Mouse (Mus musculus) MEL (cell line): ENCODE data around the gene Scn7a. TPM values are rescaled to one million over a fixed set of nuclear protein-coding genes. Genes with fewer than 3 reads are reported as not detected.
A peak's percentile ranks its signal among the peaks of the same experiment; 100 is the strongest.

Experiments
- DNase-seq: peaks from one replicate; pipeline ENCODE4 v3.0.0; 2011; ENCODE audit warnings: low read depth, low spot score
- H3K27ac ChIP-seq: 2 replicates; pipeline ENCODE4 v1.5.1; 2012; ENCODE audit warnings: low read depth, mild to moderate bottlenecking, control low read depth, low read length, moderate library complexity; ENCODE audit not compliant: control insufficient read depth
- H3K27me3 ChIP-seq, 2 experiments: fragments of 150-350 bp in 1 of 2; sonication (generic) in 1 of 2; 2 replicates each; pipeline ENCODE4 v1.6.1; 2012; ENCODE audit warnings: low read length in 2 of 2, mild to moderate bottlenecking in 2 of 2, improper control_type of control experiment in 1 of 2, moderate library complexity in 1 of 2; ENCODE audit not compliant: insufficient read depth in 2 of 2, control insufficient read depth in 1 of 2
- H3K36me3 ChIP-seq, 2 experiments: 2 replicates each; pipeline ENCODE4 v1.6.1; 2012 to 2014; ENCODE audit warnings: low read length in 2 of 2, improper control_type of control experiment in 1 of 2, inconsistent platforms in 1 of 2, mild to moderate bottlenecking in 1 of 2; ENCODE audit not compliant: insufficient read depth in 2 of 2, control insufficient read depth in 1 of 2
- H3K4me1 ChIP-seq, 2 experiments: fragments of 150-350 bp in 1 of 2; sonication (generic) in 1 of 2; 2 replicates each; pipeline ENCODE4 v1.6.1; 2012; ENCODE audit warnings: low read length in 2 of 2, improper control_type of control experiment in 1 of 2, mild to moderate bottlenecking in 1 of 2; ENCODE audit not compliant: insufficient read depth in 2 of 2, control insufficient read depth in 1 of 2
- H3K4me3 ChIP-seq, 2 experiments: fragments of 150-350 bp in 1 of 2; sonication (generic) in 1 of 2; 2 replicates each; pipeline ENCODE4 v1.5.1; 2012; ENCODE audit warnings: low read depth in 2 of 2, low read length in 2 of 2, mild to moderate bottlenecking in 2 of 2, moderate library complexity in 2 of 2, control low read depth in 1 of 2, improper control_type of control experiment in 1 of 2; ENCODE audit not compliant: control insufficient read depth in 1 of 2, insufficient read depth in 1 of 2
- H3K79me2 ChIP-seq: 2 replicates; pipeline ENCODE4 v1.6.1; 2012; ENCODE audit warnings: mild to moderate bottlenecking, low read length, moderate library complexity; ENCODE audit not compliant: control insufficient read depth, poor library complexity, insufficient read depth
- H3K9ac ChIP-seq: 2 replicates; pipeline ENCODE4 v1.6.1; 2012; ENCODE audit warnings: low read depth, mild to moderate bottlenecking, control low read depth, low read length, moderate library complexity; ENCODE audit not compliant: control insufficient read depth, poor library complexity, severe bottlenecking
- H3K9me3 ChIP-seq: fragments of 150-350 bp; sonication (generic); replicated peaks from 2 replicates; pipeline ENCODE4 v1.6.1; 2012; ENCODE audit warnings: mild to moderate bottlenecking, low read length, improper control_type of control experiment, moderate library complexity; ENCODE audit not compliant: insufficient read depth
- BHLHE40 ChIP-seq: IDR thresholded peaks from 2 replicates; pipeline ENCODE4 v1.6.1; 2012; ENCODE audit warnings: low read depth, mild to moderate bottlenecking, inconsistent platforms, low read length, improper control_type of control experiment, borderline replicate concordance
- CHD2 ChIP-seq: IDR thresholded peaks from 2 replicates; pipeline ENCODE4 v1.6.1; 2011; ENCODE audit warnings: low read length, improper control_type of control experiment
- CTCF ChIP-seq, 3 experiments: IDR thresholded peaks in 2 of 3; conservative IDR thresholded peaks in 1 of 3; 2 replicates each; pipeline ENCODE4 v1.5.1; 2011 to 2012; ENCODE audit warnings: low read length in 3 of 3, low read depth in 2 of 3, mild to moderate bottlenecking in 2 of 3, improper control_type of control experiment in 1 of 3, inconsistent platforms in 1 of 3, mixed read lengths in 1 of 3, moderate library complexity in 1 of 3; ENCODE audit not compliant: control insufficient read depth in 1 of 3, insufficient read depth in 1 of 3, poor library complexity in 1 of 3, severe bottlenecking in 1 of 3
- ELF1 ChIP-seq: IDR thresholded peaks from 2 replicates; pipeline ENCODE4 v1.6.1; 2014; ENCODE audit warnings: low read depth, mild to moderate bottlenecking, inconsistent platforms, low read length, improper control_type of control experiment, moderate library complexity
- EP300 ChIP-seq, 2 experiments: IDR thresholded peaks; 2 replicates each; pipeline ENCODE4 v1.6.1; 2011; ENCODE audit warnings: improper control_type of control experiment in 2 of 2, low read length in 2 of 2, low read depth in 1 of 2, mild to moderate bottlenecking in 1 of 2
- ETS1 ChIP-seq: IDR thresholded peaks from 2 replicates; pipeline ENCODE4 v1.6.1; 2012; ENCODE audit warnings: low read depth, mild to moderate bottlenecking, inconsistent platforms, low read length, improper control_type of control experiment, moderate library complexity
- GATA1 ChIP-seq: IDR thresholded peaks from 2 replicates; pipeline ENCODE4 v1.6.1; 2011; ENCODE audit warnings: low read depth, low read length, improper control_type of control experiment
- HCFC1 ChIP-seq: IDR thresholded peaks from 2 replicates; pipeline ENCODE4 v1.6.1; 2012; ENCODE audit warnings: low read depth, mild to moderate bottlenecking, inconsistent platforms, low read length, improper control_type of control experiment, moderate library complexity
- KAT2A ChIP-seq: conservative IDR thresholded peaks from 2 replicates; pipeline ENCODE4 v1.6.1; 2012; ENCODE audit warnings: low read depth, low read length, improper control_type of control experiment, inconsistent platforms
- MAFK ChIP-seq: IDR thresholded peaks from 2 replicates; pipeline ENCODE4 v1.6.1; 2011; ENCODE audit warnings: low read depth, mild to moderate bottlenecking, low read length, improper control_type of control experiment, borderline replicate concordance
- NELFE ChIP-seq: IDR thresholded peaks from 2 replicates; pipeline ENCODE4 v1.6.1; 2011; ENCODE audit warnings: low read depth, low read length, improper control_type of control experiment
- NRF1 ChIP-seq: IDR thresholded peaks from 2 replicates; pipeline ENCODE4 v1.6.1; 2014; ENCODE audit warnings: low read depth, mild to moderate bottlenecking, inconsistent platforms, low read length, improper control_type of control experiment, moderate library complexity; ENCODE audit not compliant: poor library complexity, insufficient read depth, severe bottlenecking
- POLR2A ChIP-seq, 2 experiments: IDR thresholded peaks; 2 replicates each; pipeline ENCODE4 v1.6.1; 2011 to 2012; ENCODE audit warnings: low read length in 2 of 2, mild to moderate bottlenecking in 2 of 2, control low read depth in 1 of 2, improper control_type of control experiment in 1 of 2, low read depth in 1 of 2, moderate library complexity in 1 of 2; ENCODE audit not compliant: control insufficient read depth in 1 of 2, insufficient read depth in 1 of 2, poor library complexity in 1 of 2
- POLR2AphosphoS2 ChIP-seq: IDR thresholded peaks from 2 replicates; pipeline ENCODE4 v1.6.1; 2011; ENCODE audit warnings: low read length, improper control_type of control experiment
- POLR2AphosphoS5 ChIP-seq: IDR thresholded peaks from 2 replicates; pipeline ENCODE4 v1.6.1; 2012; ENCODE audit warnings: low read depth, borderline replicate concordance, mild to moderate bottlenecking, inconsistent platforms, low read length, moderate library complexity, mixed read lengths
- RAD21 ChIP-seq: IDR thresholded peaks from 2 replicates; pipeline ENCODE4 v1.6.1; 2011; ENCODE audit warnings: mild to moderate bottlenecking, low read depth, low read length, improper control_type of control experiment
- SMC3 ChIP-seq: IDR thresholded peaks from 2 replicates; pipeline ENCODE4 v1.6.1; 2011; ENCODE audit warnings: low read depth, low read length, improper control_type of control experiment
- TBP ChIP-seq: IDR thresholded peaks from 2 replicates; pipeline ENCODE4 v1.8.0; 2011; ENCODE audit warnings: low read depth, low read length, improper control_type of control experiment
- USF2 ChIP-seq, 2 experiments: IDR thresholded peaks; 2 replicates each; pipeline ENCODE4 v1.6.1; 2011 to 2012; ENCODE audit warnings: improper control_type of control experiment in 2 of 2, low read length in 2 of 2, borderline replicate concordance in 1 of 2, inconsistent platforms in 1 of 2, low read depth in 1 of 2, mild to moderate bottlenecking in 1 of 2; ENCODE audit not compliant: insufficient read depth in 1 of 2
- ZC3H11A ChIP-seq: IDR thresholded peaks from 2 replicates; pipeline ENCODE4 v1.6.1; 2012; ENCODE audit warnings: low read depth, mild to moderate bottlenecking, inconsistent platforms, low read length, improper control_type of control experiment
- ZNF384 ChIP-seq: IDR thresholded peaks from 2 replicates; pipeline ENCODE4 v1.6.1; 2012; ENCODE audit warnings: low read depth, mild to moderate bottlenecking, inconsistent platforms, low read length, improper control_type of control experiment
- polyA plus RNA-seq, 2 experiments: library from polyadenylated mRNA; stranded (reverse) in 1 of 2; unstranded in 1 of 2; fragments of >175 nt in 1 of 2; fragments of >200 nt in 1 of 2; gene quantifications; 2 replicates each; pipeline versions ENCODE4 v1.2.1 to v1.2.4; 2012; ENCODE audit warnings: low replicate concordance in 2 of 2, low read depth in 1 of 2; ENCODE audit not compliant: insufficient read length in 2 of 2, insufficient read depth in 1 of 2, missing spikeins in 1 of 2
- total RNA-seq: library from RNA; depleted of rRNA; stranded (reverse); fragments of 300-350 nt; gene quantifications from 2 replicates; pipeline ENCODE4 v1.2.3, GENCODE M21; 2012

The Scn7a gene
- total and polyA plus RNA-seq, 3 experiments, result not detected

DNA sequence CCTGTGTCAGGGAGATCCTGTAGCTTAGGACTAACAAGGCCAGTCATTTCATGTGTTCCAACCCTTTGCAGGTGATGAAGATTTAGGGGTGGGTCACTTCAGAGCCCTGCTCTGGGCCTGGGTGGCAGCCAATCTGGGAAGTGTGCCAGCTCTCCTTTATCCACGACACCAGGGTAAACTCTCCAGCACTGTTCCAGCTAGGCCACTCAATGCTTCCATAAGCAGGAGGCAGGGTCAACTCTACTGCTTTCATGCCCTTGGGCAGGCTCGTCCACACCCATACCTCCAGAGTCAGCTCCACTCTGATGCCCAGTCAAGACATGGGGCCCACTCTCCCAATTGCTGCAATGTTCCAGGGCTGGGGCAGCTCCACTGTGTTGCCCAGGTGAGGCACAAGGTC, 129.3 kb downstream of the Scn7a start:
- H3K27ac ChIP-seq, result no peak overlapping the region
- no peak for DNase-seq
- H3K27me3 ChIP-seq, result no peaks in the 10 kb centered on the region

DNA sequence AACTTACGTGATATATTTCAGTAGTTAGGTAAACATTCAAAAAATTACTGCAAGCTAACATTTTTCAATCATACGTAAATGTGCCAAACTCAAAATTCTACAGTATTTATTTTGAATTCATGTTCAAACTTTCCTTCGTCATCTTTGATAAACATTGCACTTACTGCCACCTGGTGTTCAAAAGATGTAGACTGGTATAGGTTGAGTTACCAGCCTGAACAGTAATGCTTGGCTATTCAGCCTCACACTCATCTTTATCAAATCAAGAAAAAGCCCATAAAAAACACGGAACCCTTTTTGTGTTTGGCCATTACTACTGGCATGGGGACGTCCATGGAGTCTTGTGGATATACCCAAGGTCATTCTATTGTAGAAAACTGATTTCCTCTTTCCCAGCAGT, 140.3 kb downstream of the Scn7a start:
- Histone ChIP-seq H3K9me3 (no peaks in the 10 kb centered on the region), H3K4me3 (no peak overlapping the region), H3K36me3 (no peaks in the 10 kb centered on the region), H3K27me3 (no peaks in the 10 kb centered on the region), H3K27ac (no peak overlapping the region), H3K9ac (no peak overlapping the region)
- DNase-seq, result peak; percentile 8
- no peak for TF ChIP-seq KAT2A
- TF ChIP-seq CTCF (IDR thresholded peaks at IDR 0.05 in 2 of 3, conservative IDR thresholded peaks at IDR 0.05 in 1 of 3; ENCODE audit: control insufficient read depth in 1 of 3, insufficient read depth in 1 of 3, low read depth in 2 of 3, low read length in 3 of 3, poor library complexity in 1 of 3, severe bottlenecking in 1 of 3), result peak in 1 of 3 experiments; percentile 23; a peak in 1 of 6 replicates
- TF ChIP-seq POLR2A (IDR thresholded peaks at IDR 0.05; ENCODE audit: control insufficient read depth in 1 of 2, insufficient read depth in 1 of 2, low read depth in 1 of 2, low read length in 2 of 2, poor library complexity in 1 of 2), result no peak
- TF ChIP-seq POLR2AphosphoS2, result no peak
- TF ChIP-seq SMC3, result peak; percentile 42
- TF ChIP-seq ZNF384, result no peak
- TF ChIP-seq RAD21, result no peak
- no peak for TF ChIP-seq CHD2
- TF ChIP-seq POLR2AphosphoS5, result no peak
- TF ChIP-seq, all 39 proteins: peak for 2
- Histone ChIP-seq H3K4me1 (no peaks in the 10 kb centered on the region), H3K79me2 (no peaks in the 10 kb centered on the region)

More for the DNA sequence above, 129.3 kb downstream of the Scn7a start:
- Histone ChIP-seq H3K9me3 (no peaks in the 10 kb centered on the region), H3K9ac (no peak overlapping the region), H3K36me3 (no peaks in the 10 kb centered on the region), H3K4me3 (no peak overlapping the region), H3K79me2 (no peaks in the 10 kb centered on the region), H3K4me1 (no peaks in the 10 kb centered on the region)
- TF ChIP-seq HCFC1 (no peak), BHLHE40 (no peak), NRF1 (no peak), ZC3H11A (no peak)

DNA sequence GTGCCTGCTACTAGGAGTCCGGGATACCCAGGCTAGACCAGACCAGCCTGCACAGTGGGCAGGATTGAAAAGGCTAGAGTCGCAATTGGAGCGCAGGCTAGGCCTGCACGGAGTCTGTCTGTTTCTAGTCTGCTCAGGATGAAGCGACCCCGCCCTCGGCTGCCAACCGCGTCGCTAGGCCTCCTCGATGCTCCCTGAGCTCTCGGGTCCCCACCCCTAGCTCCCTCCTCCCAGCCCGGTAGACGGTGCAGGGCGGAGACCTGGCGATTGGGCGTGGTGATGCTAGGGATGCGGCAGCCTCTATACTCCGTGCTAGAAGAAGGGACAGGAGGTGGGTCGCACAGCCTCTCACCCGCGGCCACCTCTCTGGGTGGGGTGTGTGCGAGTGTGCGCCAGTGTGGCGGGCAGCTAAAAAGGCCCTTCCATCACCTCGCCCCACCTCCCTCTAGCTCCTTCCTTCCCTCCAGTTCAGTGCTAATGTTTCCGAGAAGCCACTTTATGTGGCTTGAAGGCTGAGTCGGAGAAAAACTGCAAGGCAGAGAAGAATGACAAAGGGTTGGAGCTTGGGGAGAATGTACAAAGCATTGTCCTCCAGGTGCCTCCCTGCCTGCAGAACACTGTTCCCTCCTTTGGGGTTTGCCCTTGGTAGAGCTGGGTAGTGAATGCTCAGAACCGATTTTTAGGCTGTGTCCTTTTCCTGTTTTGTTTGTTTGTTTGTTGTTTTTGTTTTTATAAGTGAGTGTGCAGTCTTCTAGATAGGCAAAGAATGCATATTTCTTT, 149.9 kb downstream of the Scn7a start, which contains the start of gene Scn9a:
Scn9a (minus strand) TSS at position 383 of the 780 bp plus-strand sequence.
- DNase-seq, result no peak
- no peak within 1 kb of the TSS for H3K27ac ChIP-seq
- H3K79me2 ChIP-seq, result no peaks in the 10 kb centered on the region
- no peak for TF ChIP-seq MAFK
- TF ChIP-seq POLR2AphosphoS5, result no peak
- TF ChIP-seq USF2 (IDR thresholded peaks at IDR 0.05; ENCODE audit: borderline replicate concordance in 1 of 2, insufficient read depth in 1 of 2, low read depth in 1 of 2, low read length in 2 of 2), result no peak
- no peak for TF ChIP-seq ZC3H11A
- TF ChIP-seq POLR2AphosphoS2, result no peak
- TF ChIP-seq ELF1, result no peak
- no peak for TF ChIP-seq TBP
- TF ChIP-seq ETS1, result no peak
- no peak for TF ChIP-seq EP300 (IDR thresholded peaks at IDR 0.05; ENCODE audit: low read depth in 1 of 2, low read length in 2 of 2)
- TF ChIP-seq NELFE, result no peak
- no peak for TF ChIP-seq ZNF384
- no peak for TF ChIP-seq GATA1
- no peak within 1 kb of the TSS for H3K4me3 ChIP-seq
- no peaks in the 10 kb centered on the region for H3K27me3 ChIP-seq
- H3K36me3 ChIP-seq, result no peaks in the 10 kb centered on the region
- H3K9ac ChIP-seq, result no peak within 1 kb of the TSS
- no peaks in the 10 kb centered on the region for H3K9me3 ChIP-seq
- H3K4me1 ChIP-seq, result no peaks in the 10 kb centered on the region
